Mouse (Mus musculus) central nervous system, embryonic 14 days (tissue): ENCODE measurements around the gene Mrpl2. TPM values are rescaled to one million over a fixed set of nuclear protein-coding genes. Genes with fewer than 3 reads are reported as not detected.

Source experiments
- polyA plus RNA-seq: library from polyadenylated mRNA; depleted of rRNA; stranded (reverse); fragments of >200 nt; gene quantifications from 2 replicates; pipeline ENCODE4 v1.2.3, GENCODE M21; 2012; rRNA removed

Gene Mrpl2
- polyA plus RNA-seq = 57.1 and 58.5 TPM in 2 replicates

GRCm38 (mm10) chr17:46645561-46646321, at the start of gene Mrpl2, which contains the start of gene Klc4:
Gene Mrpl2, plus strand, starts transcription at chr17:46646229.
Gene Klc4, minus strand, starts transcription at chr17:46646022.

GRCm38 (mm10) chr17:46628791-46629684, 17.0 kb upstream of the Mrpl2 start, which contains the start of gene Ptk7:
Gene Ptk7, minus strand, starts transcription at chr17:46629504.

GRCm38 (mm10) chr17:46650232-46651031, 4.4 kb downstream of the Mrpl2 start, which contains the start of gene Cul7:
Gene Cul7, plus strand, starts transcription at chr17:46650337.

GRCm38 (mm10) chr17:46673850-46674529, 28.0 kb downstream of the Mrpl2 start, which contains the start of gene Rrp36:
Gene Rrp36, minus strand, starts transcription at chr17:46674352.

GRCm38 (mm10) chr17:46678416-46678815, 32.4 kb downstream of the Mrpl2 start, which contains the start of gene Mea1:
Gene Mea1, plus strand, starts transcription at chr17:46678793.

GRCm38 (mm10) chr17:46680760-46681373, 34.8 kb downstream of the Mrpl2 start, which contains the start of gene Klhdc3:
Gene Klhdc3, minus strand, starts transcription at chr17:46680914.

Other genes starting within 250 kb of the Mrpl2 start
- gene Crip3, start 217.3 kb upstream of the Mrpl2 start, polyA plus RNA-seq = 7.2 and 8.6 TPM in 2 replicates
- gene Slc22a7, start 207.8 kb upstream of the Mrpl2 start, polyA plus RNA-seq = 0.14 and 0.15 TPM in 2 replicates
- gene Ttbk1, start 158.6 kb upstream of the Mrpl2 start, polyA plus RNA-seq = 20.1 and 21.0 TPM in 2 replicates
- gene Dnph1, start 149.5 kb upstream of the Mrpl2 start, polyA plus RNA-seq = 22.5 and 29.6 TPM in 2 replicates
- gene Cul9, start 99.8 kb upstream of the Mrpl2 start, polyA plus RNA-seq = 37.0 and 39.7 TPM in 2 replicates
- gene Srf, start 90.1 kb upstream of the Mrpl2 start, polyA plus RNA-seq = 63.0 and 64.7 TPM in 2 replicates
- gene Ptk7, start 16.7 kb upstream of the Mrpl2 start, polyA plus RNA-seq = 27.6 and 39.1 TPM in 2 replicates
- 35.0 and 37.2 TPM in 2 replicates for gene Klc4, start 207 bp upstream of the Mrpl2 start, polyA plus RNA-seq
- gene Cul7, start 4.1 kb downstream of the Mrpl2 start, polyA plus RNA-seq = 79.9 and 93.7 TPM in 2 replicates
- 36.2 and 40.8 TPM in 2 replicates for gene Rrp36, start 28.1 kb downstream of the Mrpl2 start, polyA plus RNA-seq
- gene Mea1, start 32.6 kb downstream of the Mrpl2 start, polyA plus RNA-seq = 168 and 171 TPM in 2 replicates
- gene Klhdc3, start 34.7 kb downstream of the Mrpl2 start, polyA plus RNA-seq = 140 and 150 TPM in 2 replicates
- 105 and 111 TPM in 2 replicates for gene Ppp2r5d, start 58.9 kb downstream of the Mrpl2 start, polyA plus RNA-seq
- 42.6 and 47.2 TPM in 2 replicates for gene Pex6, start 65.2 kb downstream of the Mrpl2 start, polyA plus RNA-seq
- gene Gnmt, start 82.9 kb downstream of the Mrpl2 start, polyA plus RNA-seq = 1.8 and 2.8 TPM in 2 replicates
- 53.5 and 59.9 TPM in 2 replicates for gene Cnpy3, start 106.0 kb downstream of the Mrpl2 start, polyA plus RNA-seq
- 0.04 TPM in 1 of 2 replicates, not detected in the other for gene Ptcra, start 117.5 kb downstream of the Mrpl2 start, polyA plus RNA-seq
- gene 2310039H08Rik, start 126.4 kb downstream of the Mrpl2 start, polyA plus RNA-seq = 64.8 and 67.4 TPM in 2 replicates
- gene Rpl7l1, start 136.4 kb downstream of the Mrpl2 start, polyA plus RNA-seq = 88.2 and 89.8 TPM in 2 replicates
- gene Bicral, start 212.3 kb downstream of the Mrpl2 start, polyA plus RNA-seq = 17.7 and 20.6 TPM in 2 replicates
- gene Tbcc, start 244.5 kb downstream of the Mrpl2 start, polyA plus RNA-seq = 34.7 and 37.5 TPM in 2 replicates